Mouse (Mus musculus) megakaryocyte progenitor cell, adult 5-6 weeks (primary cell): ENCODE data around the gene Ccdc170. TPM values are rescaled to one million over a fixed set of nuclear protein-coding genes. Genes with fewer than 3 reads are reported as not detected.
"Not testable (repeated sequence)": the region's sequence is repeated elsewhere in the genome, so short reads cannot be mapped to it uniquely, and the experiment has no call there.

ENCODE experiments used
- ATAC-seq: replicated peaks from 2 replicates; pipeline ENCODE4 v1.8.0; 2016; ENCODE audit warnings: mild to moderate bottlenecking, moderate TSS enrichment, inconsistent platforms; ENCODE audit not compliant: poor library complexity
- total RNA-seq, 2 experiments: library from RNA; stranded (forward) in 1 of 2; stranded (reverse) in 1 of 2; fragments of 157-497, 149-512 nt in 1 of 2; fragments of 200-1000 nt in 1 of 2; gene quantifications; 2 replicates each; pipeline versions ENCODE4 v1.2.3 to v1.2.4; 2015 to 2017

Ccdc170 gene
- total RNA-seq (2015) (0.10 and 0.12 TPM in 2 replicates), total RNA-seq (2017) (0.37 TPM in 1 of 2 replicates, not detected in the other)

DNA sequence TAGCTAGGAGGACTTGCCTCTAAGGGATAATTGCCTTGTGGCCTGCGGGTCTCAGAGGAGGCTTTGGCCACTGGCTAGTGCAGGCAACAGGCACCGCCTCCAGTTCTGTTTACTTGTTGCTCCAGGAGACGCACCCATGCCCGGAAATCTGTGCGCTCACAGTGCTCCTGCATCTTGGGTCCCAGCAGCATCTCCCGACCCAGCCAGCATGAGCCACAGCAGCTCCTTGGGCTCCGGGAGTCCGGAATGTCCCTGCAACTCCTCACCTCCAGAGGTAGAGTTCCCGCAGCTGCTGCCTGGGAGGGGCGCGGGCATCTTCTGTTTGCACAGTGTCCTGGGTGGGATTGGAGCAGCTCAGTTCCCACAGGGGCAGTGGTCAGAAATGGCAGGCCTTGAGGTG is at the start of gene Ccdc170:
Ccdc170 (plus strand) TSS at position 148 of the 400 bp plus-strand sequence.
- no peak for ATAC-seq

DNA sequence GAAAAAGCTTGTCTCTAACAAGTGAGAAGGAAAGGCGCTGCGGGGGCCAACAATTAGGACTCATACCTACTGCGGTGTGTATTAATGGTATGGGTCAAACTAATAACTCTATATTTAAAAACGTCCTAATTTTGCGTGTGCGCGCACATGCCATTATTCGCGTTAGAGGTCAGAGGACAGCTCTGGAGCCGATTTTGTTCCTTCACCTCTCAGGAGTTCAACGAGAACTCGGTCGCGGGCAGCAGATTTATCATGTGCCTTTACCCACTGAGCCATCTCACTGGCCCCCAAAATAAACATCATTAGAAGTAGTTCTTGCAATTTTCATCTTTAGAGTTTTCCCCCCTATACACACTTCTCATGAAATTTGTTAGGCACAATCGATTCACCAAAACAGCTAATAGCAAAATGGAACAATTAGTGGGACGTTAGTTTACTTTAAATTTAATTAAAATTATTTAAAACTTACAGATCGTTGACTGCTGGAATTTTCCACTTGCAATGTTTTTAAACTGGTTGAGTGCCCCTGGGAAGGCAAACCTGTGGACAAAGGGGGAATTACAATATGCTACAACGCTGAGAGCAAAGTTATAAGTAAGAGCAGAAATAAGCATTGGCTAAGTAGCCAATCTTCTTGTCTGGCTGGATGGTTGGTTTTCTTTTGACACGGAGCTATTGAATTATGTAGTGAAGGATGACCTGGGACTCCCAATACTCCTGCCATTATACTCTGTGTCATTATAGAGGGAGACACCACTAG is 49.1 kb upstream of the Ccdc170 start:
- peak; percentile 33 for ATAC-seq

DNA sequence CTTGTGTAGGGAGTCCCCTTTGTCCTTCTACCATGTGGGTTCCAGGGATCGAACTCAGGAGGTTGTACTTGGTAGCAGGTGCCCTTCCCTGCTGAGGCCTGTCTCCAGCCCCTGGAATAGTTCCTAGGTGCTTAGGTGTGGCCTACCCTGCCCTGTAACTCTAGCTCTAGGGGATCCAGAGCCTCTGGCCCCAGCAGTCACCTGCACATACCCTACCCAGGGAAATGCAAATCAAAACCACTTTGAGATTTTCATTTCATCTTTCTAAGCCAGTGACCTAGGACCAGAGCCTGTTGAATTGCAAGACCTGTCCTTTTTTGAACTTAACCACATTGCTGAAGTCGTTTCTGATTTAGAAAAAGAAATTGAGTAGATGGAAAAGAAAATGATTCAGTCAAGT is 48.4 kb upstream of the Ccdc170 start:
- not testable (repeated sequence) for ATAC-seq

DNA sequence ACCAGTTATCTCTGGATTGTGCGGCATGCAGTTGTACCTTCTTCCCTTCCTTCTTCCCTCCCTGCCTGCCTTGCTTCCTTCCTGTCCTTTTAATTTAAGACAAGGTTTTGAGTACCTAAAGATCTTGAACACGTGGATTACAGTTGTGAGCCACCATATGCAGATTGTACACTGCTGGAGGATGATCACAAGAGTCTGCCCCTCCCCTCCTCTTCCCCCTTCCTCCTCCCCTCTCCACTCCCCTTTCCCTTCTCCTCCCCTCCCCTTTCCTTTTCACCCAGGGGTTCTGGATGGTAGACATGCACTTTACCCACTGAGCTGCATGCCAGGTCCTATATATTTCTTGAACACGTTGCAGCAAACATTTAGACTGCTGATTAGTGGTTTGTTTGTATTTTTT is 46.9 kb upstream of the Ccdc170 start:
- no peak for ATAC-seq

DNA sequence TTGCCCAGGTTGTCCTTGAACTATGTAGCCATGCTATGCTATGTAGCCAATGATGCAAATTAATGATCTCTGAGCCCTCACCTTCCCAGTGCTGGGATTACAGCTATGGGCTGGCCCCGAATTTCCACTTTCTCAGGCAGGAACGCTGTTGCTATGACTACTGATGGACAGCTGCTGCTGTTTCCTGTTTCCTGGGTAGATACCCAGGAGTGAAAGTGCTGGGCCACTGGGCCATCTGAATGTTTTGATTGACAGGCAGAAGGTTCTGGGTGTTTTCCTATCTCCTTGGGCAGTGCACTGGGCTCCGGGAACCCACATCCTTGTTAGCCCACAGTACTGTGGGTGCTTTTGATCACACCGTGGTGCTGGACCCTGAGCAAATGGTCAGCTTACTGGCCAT is 25.9 kb upstream of the Ccdc170 start:
- peak; percentile 62 for ATAC-seq

DNA sequence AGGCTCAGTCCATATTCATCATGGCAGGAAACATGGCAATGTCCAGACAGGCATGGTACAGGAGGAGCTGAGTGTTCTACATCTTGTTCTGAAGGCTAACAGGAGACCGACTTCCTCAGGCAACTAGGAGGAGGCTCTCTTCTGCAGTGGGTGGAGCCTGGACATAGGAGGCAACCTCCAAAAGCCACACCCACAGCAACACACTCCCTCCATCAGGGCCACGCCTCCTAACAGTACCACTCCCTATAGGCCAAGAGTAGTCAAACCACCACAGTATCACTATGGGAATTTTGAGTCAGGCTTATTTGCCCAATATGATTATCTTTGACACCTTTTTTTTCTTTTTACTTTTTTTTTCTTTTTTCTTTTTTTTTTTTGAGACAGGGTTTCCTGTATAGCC is 22.1 kb upstream of the Ccdc170 start:
- peak; percentile 68 for ATAC-seq

DNA sequence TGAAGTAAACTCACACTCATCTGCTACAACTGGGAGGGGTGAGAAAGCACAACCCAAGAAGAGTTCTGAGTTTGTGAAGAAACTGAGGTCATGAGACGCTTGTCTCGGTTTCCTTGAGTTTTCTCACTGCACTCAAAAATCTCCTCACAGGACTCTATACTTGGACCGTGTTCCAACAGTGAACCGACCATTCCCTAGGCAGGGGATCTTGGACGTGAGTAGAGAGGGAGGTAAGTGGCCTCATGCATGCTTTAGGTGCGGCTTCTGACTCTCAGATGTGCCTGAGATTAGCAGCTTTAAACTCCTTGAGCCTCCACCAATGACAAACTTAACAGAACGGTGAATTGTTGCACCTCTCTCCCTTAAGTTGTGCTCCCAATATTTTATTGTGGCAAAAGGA is 16.5 kb upstream of the Ccdc170 start:
- ATAC-seq: no peak

DNA sequence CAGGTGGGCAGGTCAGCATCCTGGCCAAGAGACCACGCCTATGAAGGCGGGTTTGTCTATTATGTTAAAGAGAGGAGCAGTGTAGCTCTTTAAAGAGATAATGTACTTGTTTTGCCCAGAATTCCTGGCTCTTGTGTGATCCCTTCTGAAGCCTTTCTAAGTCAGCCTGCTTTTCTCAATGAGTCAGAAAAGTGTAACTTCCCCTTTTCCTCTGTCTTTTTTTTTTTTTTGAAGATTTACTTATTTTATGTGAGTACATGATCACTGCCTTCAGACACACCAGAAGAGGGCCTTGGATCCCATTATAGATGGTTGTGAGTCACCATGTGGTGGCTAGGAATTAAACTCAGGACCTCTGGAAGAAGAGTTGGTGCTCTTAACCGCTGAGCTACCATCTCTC is 12.9 kb upstream of the Ccdc170 start:
- peak; percentile 44 for ATAC-seq

DNA sequence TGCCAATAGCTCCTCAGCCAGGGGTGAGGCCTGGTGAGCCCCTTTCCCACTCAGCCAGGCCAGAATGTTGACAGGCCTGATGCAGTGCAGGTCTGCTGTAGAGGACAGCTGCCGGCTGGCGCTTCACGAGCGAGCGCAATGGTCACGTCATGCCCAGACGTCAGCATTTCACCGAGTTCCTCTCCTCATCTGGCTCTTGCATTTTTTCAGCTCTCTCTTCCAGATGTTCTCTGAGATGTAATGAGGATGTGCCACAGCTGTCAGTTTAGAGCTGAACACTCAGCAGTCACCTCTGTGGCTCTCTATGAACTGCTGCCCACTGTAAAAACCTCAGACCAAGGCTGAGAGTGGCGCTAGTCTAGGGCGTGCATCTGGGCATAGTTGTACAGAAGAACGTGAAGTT is 8.7 kb upstream of the Ccdc170 start:
- ATAC-seq: no peak

DNA sequence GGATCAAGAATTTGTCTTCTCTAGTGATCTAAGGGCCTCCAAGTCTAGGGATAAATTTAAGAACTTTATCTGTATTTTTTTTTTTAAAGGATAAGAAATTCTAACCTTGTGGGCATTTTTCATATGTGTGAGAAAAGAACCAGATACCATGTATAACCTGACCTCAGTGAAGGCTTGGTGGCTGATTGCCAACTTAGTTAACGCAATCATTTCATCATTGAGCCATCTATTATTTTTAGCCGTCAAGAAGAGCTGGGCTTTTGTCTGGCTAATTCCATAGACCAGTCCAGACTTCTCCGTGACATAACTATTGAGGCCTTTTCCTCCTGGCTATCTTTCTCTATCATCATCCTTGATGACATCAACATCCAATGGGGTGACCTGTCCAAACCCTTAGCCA is 6.9 kb upstream of the Ccdc170 start:
- no peak for ATAC-seq

DNA sequence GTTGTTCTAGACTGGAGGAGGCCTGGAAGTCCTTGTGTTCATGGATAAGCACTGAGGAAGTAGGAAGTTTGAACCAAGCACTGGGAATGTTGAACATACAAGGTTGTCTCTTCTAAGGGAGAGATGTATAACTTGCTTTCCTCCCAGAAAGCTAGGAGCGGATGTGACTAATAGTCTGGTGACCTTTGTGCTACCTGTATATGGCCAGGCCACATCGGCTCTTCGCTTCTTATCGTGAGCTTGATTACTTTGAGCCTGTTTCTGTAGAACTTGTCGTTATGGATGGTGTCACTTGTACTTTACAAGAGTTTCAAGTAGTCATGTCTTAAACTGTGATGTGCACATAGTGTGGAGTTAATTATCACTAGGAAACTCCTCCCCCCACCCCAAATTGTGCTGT is 5.7 kb upstream of the Ccdc170 start:
- no peak for ATAC-seq

DNA sequence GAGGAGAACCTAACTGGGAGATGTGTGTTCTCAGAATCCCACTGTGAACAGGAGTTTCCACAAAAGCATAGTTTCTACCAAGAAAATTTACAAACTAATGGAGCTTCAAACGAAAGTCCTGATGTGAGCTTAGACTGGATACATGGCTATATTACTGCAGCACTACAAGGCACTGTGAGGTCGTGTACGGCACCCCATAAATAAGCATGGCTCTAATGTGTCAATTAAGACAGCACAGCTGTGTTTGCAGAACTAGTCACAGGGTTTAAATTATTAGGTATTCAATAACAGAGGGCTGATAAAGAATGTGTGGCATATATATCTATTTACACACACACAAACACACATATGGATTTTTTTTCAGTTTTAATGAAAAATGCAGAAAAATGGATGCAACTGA is 1.4 kb upstream of the Ccdc170 start:
- ATAC-seq: no peak

DNA sequence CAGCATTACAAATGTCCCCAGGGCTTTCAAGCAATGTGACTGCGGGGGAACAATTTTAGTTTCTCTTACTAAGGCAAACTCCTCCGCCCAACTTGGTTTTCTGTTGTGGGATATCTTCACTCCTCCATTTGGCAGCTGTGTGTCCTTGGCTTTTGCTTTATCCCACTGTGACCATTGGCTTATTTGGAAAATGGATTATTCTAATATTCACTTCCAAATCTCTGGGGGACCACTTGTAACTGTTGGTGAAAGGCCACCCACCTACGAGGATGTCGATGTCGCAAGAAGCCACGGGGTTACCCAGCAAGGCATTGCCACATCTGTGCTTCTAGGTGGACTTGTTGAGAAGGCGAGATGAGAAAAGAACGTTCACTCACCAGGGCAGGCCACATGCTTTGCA is 607 bp upstream of the Ccdc170 start:
- peak; percentile 73 for ATAC-seq

DNA sequence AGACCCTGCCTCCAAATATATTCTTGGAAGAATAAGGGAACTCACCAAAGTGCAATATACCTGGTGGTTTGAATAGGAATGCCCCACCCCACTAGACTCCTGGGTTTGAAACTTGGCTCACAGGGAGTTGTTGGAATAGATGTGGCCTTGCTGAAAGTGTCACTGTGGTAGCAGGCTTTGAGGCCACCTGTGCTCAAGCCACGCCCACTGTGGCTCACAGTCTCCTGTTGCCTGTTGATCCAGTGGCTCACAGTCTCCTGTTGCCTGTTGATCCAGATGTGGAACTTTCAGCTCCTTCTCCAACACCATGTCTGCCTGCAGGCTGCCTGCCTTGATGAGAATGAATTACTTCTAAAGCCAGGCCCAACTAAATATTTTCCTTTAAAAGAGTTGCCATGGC is 1.5 kb downstream of the Ccdc170 start:
- ATAC-seq: no peak

DNA sequence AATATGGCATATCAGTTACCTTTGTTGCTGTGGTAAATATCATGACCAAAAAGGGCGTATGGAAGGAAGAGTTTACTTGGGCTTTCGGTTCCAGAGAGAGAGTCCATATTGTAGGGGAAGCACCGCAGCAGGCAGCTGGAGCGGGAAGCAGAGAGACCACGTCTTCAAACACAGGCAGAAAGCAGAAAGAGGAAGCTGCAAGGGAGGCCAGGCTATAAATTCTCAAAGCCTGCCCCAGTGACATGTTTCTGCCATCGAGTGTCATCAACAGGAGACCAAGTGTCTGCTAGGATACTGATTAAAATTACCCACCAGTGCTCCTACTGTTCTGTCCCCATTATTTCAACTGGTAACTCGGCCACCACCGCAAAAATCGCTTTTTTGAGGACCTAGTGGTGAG is 2.7 kb downstream of the Ccdc170 start:
- peak; percentile 54 for ATAC-seq

DNA sequence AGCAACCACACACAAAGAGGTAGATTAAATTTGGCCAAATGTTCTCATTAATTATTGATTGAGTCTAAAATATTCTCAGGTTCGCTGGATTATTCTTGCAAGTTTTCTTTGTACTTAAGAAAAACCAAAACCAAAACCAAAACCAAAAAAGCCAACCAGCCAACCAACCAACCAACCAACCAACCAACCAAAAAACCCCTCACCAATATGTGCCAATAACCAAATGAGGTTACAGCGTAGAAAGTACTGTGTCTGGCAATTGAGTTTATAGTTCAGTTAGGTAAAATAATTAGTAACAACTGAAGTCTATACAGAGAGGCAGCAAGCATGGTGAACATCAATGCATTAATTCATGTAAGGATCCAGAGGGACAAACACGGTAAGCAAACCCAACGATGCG is 7.6 kb downstream of the Ccdc170 start:
- no peak for ATAC-seq

DNA sequence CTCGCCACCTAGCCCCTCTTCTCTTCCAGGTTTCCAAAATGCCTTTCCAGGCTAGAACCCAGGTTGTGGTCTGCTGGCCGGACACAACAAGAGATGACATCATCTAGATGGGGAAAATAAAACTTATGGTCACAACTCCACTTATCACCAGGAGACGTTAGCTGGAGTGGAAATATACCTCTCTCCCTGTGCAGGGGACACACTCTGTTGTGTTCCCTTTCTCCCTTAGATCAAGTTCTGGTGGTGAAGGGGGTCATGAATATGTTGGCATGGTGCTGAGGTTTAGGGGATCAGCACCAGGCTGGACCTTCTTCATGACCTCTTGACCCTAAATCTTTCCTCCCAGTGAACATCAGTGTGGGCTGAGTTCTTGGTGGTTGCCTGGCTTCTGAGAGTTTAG is 9.0 kb downstream of the Ccdc170 start:
- peak; percentile 71 for ATAC-seq

DNA sequence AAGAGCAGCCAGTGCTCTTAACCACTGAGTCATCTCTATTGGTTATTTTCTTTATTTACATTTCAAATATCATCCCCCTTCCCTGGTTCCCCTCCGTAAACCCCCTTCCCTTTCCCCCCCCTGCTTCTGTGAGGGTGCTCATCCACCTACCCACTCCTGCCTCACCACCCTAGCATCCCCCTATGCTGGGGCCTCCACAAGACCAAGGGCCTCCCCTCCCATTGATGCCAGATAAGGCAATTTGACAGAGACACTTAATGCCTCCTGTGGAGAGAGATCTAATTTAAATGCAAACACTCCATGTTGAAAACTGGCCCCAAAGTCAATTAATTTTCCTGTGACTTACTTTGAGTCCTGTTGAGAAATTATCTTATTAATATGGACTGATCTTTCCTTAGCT is 9.7 kb downstream of the Ccdc170 start:
- ATAC-seq: no peak

DNA sequence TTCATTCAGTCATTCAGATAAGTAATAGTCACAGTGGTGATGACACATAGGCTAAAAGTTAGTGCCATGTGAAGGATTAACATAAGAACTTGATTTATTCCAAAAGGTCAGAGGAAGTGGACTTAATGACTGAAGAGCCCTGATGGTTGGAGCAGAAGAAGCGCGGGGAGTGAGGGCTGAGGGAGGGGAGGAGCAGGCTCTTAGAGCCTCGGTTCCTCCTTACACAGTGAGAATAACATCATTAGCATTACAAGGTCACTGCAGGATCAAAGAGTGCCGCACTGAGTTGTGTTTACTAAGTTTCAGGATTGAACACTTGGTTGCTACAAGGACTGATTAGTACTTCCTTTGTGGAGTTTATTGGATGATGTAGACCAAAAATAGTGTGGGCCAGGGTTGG is 10.6 kb downstream of the Ccdc170 start:
- ATAC-seq: no peak

DNA sequence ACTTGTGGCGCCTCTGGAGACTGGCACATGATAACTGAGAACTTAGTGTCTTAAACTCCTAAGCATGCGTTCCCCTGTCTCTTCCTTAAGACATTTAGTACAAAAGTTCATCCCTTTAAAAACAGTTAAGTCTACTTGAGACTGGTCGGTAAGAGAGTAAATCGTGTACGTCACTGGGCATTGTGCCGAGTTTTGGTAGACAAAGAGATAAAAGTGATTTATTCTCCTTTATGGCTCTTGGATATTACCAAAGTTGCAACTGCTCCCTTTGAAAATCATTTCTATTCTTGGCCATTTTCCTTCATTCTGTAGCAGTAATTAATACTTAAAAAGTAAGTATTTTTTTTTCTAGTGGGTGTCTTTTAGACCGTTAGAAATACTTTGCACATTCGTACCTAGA is 20.9 kb downstream of the Ccdc170 start:
- ATAC-seq: no peak

DNA sequence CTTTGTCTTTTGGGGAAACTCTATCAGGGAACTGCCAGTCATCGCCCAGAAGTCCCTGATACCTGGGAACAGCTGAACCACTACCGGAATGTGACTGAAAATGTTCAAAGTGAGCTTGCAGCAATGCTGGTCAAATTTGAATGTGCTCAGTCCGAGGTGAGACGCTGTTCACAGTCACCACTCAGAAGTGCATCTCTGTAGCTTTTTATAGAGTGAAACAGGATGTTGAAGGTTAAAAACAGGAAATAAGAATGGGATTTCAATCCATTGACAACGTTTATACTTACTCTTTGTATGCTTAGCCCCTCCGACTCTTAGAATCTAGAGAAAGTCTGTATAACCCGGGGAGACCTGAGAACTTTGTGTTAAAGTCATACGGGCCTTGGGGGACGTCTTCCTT is 30.4 kb downstream of the Ccdc170 start:
- peak; percentile 40; the same call in 1 of the 2 replicates for ATAC-seq

DNA sequence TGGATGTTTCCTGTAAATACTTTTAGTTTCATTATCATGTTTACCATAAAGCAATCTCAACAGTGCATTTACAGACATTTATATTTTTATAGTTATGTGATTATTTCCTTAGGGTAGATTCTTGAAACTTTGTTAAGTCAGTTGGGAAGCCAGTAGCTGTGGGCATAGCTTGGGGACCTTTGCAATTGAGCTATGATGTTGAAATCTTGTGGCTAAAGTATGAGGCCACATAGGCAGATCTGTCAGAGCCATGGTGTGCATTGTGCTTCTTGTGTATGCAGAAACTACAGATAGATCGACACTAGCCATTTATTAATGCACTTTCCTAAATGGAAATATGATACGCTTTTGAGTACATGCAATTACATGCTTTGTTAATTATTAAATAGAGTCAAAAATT is 35.3 kb downstream of the Ccdc170 start:
- peak; percentile 88 for ATAC-seq

DNA sequence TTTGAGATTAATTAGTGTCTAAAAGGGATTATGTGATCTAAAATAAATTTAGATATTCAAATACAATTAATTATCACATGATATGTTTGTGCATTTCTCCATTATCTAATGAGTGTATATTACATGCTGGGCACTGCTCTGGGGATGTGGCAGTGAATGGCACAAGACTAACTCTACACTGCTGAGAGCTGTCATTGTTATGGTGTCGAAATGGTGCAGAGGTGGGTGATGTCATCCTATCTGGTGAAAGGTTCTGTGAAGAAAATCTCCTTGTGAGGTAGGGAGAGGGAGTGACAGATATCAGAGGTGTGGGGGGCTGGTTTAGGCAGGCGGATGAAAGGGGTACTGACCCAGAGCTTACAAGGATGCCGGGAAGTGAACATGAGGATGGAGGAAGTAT is 37.3 kb downstream of the Ccdc170 start:
- ATAC-seq: peak; percentile 65
